Mouse (Mus musculus) hindbrain, embryonic 11.5 days (tissue): ENCODE results near the gene Ankrd33b. TPM values are rescaled to one million over a fixed set of nuclear protein-coding genes. Genes with fewer than 3 reads are reported as not detected.

Experiments
- ATAC-seq: fragments of 200-750 bp; cut with Nextera tagmentation; 2 replicates; pipeline ENCODE4 v1.8.0; 2017; ENCODE audit warnings: mild to moderate bottlenecking, moderate TSS enrichment, moderate library complexity; ENCODE audit not compliant: low FRiP score
- DNase-seq: peaks from one replicate; pipeline ENCODE4 v3.0.0-alpha.2; 2015; ENCODE audit warnings: low spot score
- H3K27ac ChIP-seq: fragments of 300-500 bp; sonication (generic); 2 replicates; pipeline ENCODE4 v1.5.1; 2014; ENCODE audit warnings: mild to moderate bottlenecking, low read depth, low read length
- H3K27me3 ChIP-seq: fragments of 300-500 bp; sonication (generic); 2 replicates; pipeline ENCODE4 v1.6.1; 2014; ENCODE audit warnings: mild to moderate bottlenecking, low read length, moderate library complexity, mixed read lengths; ENCODE audit not compliant: control insufficient read depth, insufficient read depth
- H3K36me3 ChIP-seq: fragments of 300-500 bp; sonication (generic); 2 replicates; pipeline ENCODE4 v1.6.1; 2014; ENCODE audit warnings: mild to moderate bottlenecking, low read length, moderate library complexity, mixed read lengths; ENCODE audit not compliant: control insufficient read depth, insufficient read depth
- H3K4me1 ChIP-seq: fragments of 300-500 bp; sonication (generic); replicated peaks from 2 replicates; pipeline ENCODE4 v1.6.1; 2014; ENCODE audit warnings: low read length, mixed read lengths; ENCODE audit not compliant: control insufficient read depth, insufficient read depth
- H3K4me2 ChIP-seq: fragments of 300-500 bp; sonication (generic); replicated peaks from 2 replicates; pipeline ENCODE4 v1.6.1; 2014; ENCODE audit warnings: mild to moderate bottlenecking, low read depth, low read length
- H3K4me3 ChIP-seq: fragments of 300-500 bp; sonication (generic); 2 replicates; pipeline ENCODE4 v1.5.1; 2014; ENCODE audit warnings: low read depth, low read length
- H3K9ac ChIP-seq: fragments of 300-500 bp; sonication (generic); 2 replicates; pipeline ENCODE4 v1.6.1; 2014; ENCODE audit warnings: low read depth, low read length
- H3K9me3 ChIP-seq: fragments of 300-500 bp; sonication (generic); 2 replicates; pipeline ENCODE4 v1.6.1; 2016; ENCODE audit warnings: low read length; ENCODE audit not compliant: control insufficient read depth
- WGBS: fragments of 180-500 bp; shearing (Covaris S2); extraction: QIAGEN DNeasy Blood & Tissue Kit; methylation state at CpG from one replicate; pipeline ENCODE4 v1.1.7; 2014; 5-methylcytosine and 5-hydroxymethylcytosine counted together
- polyA plus RNA-seq: library from polyadenylated mRNA; unstranded; fragments of >200 nt; fragmentation: Nextera tagmentation; extraction: Ambion mirVana; gene quantifications from 2 replicates; pipeline ENCODE4 v1.2.1, GENCODE M21; 2014

Gene Ankrd33b
- polyA plus RNA-seq, 1 experiment from 2014 or later: 0.31 TPM

DNA sequence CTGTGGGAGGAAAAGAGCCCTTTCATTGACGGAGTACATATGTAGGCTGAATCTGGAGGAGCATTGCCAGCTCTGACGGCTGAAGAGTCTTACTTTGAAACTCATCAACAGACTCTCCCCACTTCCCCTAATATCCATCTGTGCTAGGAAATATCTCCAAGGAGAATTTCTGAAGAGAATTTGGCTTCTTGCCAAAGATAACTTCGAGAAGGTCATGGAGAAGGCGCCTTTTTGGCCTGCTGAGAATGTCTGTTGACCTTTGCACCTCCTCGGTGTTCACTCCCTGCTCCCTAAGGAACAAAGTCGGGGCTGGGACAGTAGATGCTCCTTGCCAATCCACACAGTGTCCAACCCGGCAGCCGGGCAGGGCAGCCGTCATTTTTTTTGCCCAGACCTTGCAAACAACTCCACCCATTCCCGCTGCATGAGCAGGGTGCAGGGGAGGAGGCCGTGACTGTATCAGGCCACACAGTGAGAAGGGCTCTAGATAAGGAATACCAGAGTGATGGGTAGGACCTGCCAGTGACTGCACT, 14.5 kb upstream of the Ankrd33b start:
- no peak for DNase-seq
- ATAC-seq: no peak
- WGBS: 67% methylated on average over 11 of the region's 11 CpGs

DNA sequence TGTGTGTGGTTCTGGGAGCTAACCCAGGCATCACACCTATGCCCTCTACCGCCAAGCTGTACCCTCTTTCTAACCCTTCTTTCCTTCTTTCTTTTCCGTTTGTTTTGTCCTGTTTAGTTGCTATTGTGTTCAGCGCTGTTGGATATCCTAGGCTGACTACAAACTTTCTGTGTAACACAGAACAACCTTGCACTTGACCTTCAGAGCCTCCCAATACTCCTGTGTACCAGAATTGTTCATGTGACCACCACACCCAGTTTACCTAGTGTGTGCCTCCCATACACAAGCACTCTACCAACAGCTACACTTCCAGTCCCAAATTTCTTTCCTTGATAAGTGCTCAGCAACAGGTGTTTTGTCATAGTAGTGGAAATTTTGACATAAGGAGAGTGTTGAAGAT, 11.9 kb upstream of the Ankrd33b start:
- WGBS: 83% methylated on average over 3 of the region's 3 CpGs
- Histone ChIP-seq H3K4me1 (no peaks in the 10 kb centered on the region), H3K27me3 (no peaks in the 10 kb centered on the region), H3K9ac (no peak overlapping the region), H3K9me3 (no peaks in the 10 kb centered on the region), H3K36me3 (no peaks in the 10 kb centered on the region), H3K27ac (no peak overlapping the region), H3K4me2 (no peak overlapping the region), H3K4me3 (no peak overlapping the region)
- DNase-seq (no peak), ATAC-seq (no peak)

More for the DNA sequence above, 14.5 kb upstream of the Ankrd33b start:
- H3K9me3 ChIP-seq: no peaks in the 10 kb centered on the region
- no peak overlapping the region for H3K4me3 ChIP-seq
- H3K36me3 ChIP-seq: no peaks in the 10 kb centered on the region
- H3K27ac ChIP-seq: no peak overlapping the region
- H3K4me2 ChIP-seq: no peak overlapping the region
- H3K9ac ChIP-seq: no peak overlapping the region
- no peaks in the 10 kb centered on the region for H3K27me3 ChIP-seq
- no peaks in the 10 kb centered on the region for H3K4me1 ChIP-seq

DNA sequence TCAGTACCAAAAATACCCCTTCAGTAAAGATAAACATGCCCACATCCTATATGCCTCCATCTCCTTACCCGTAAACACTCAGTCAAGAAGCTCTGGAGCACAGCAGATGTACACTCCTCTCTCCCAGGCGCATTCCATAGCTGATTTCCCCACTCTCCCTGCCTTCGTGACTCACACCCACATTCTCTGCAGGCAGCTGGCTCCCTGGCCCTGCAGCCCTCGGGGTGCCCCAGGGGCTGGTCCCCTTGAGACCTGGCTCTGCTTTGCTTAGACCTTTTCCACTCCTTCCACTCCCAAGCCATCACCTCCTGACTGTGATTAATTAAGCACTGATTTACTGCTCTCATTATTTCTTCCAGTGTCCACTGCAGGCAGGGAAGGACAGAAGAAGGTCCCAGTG, 7.7 kb upstream of the Ankrd33b start:
- Histone ChIP-seq H3K4me1 (no peaks in the 10 kb centered on the region), H3K27me3 (no peaks in the 10 kb centered on the region), H3K27ac (no peak overlapping the region), H3K4me2 (no peak overlapping the region), H3K9ac (no peak overlapping the region), H3K36me3 (no peaks in the 10 kb centered on the region), H3K4me3 (no peak overlapping the region), H3K9me3 (no peaks in the 10 kb centered on the region)
- DNase-seq (no peak), ATAC-seq (no peak)
- WGBS: 58% methylated on average over 4 of the region's 4 CpGs

DNA sequence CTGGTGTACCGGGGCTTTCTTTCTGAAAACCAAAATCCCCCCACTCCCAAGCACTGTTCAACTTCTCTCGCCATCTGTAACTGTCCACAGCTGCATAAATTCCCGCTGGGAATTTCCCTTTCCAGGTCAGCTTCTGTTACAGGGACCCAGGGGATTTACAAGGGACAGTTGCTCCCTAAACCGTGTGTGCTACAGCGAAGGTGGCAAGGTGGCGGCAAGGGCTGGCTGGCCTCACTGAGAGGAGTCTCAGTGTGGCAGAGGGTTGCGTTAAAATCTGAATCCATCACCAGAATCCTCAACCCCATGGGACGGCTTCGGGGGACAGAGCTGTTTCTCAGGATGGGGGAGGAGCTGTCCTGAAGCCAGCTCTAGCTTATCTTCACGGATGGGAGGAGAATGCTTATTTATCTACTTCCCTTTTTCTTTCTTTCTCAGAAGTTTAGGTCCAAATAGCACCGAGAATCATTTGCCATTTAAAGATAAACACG, 1.6 kb upstream of the Ankrd33b start:
- Histone ChIP-seq H3K9me3 (no peaks in the 10 kb centered on the region), H3K4me2 (no peak overlapping the region), H3K27me3 (peaks cover 49% of the 10 kb centered on the region), H3K9ac (no peak overlapping the region), H3K36me3 (no peaks in the 10 kb centered on the region), H3K27ac (no peak overlapping the region), H3K4me1 (peaks cover 12% of the 10 kb centered on the region), H3K4me3 (no peak overlapping the region)
- ATAC-seq: no peak
- DNase-seq: peak; percentile 33
- 8% methylated on average over 12 of the region's 12 CpGs for WGBS

DNA sequence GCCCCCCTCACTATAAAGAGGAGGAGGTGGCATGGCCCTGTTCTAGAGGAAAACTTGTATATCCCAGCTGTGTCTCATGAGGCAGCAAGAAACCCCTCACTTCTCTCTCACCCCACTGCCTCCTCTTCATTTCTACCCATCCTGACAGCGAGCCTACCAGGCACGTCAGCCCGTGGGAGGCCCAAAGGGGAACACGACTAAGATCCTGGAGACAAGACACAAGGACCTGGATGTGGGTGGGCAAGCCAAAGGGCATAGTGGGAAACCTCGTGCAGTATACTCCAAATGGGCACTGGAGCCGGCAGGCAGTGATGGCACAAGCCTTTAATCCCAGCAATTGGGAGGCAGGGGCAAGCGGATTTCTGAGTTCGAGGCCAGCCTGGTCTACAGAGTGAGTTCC, 1.0 kb upstream of the Ankrd33b start:
- ATAC-seq (no peak), DNase-seq (peak; percentile 31)
- Histone ChIP-seq H3K9ac (no peak overlapping the region), H3K4me3 (no peak overlapping the region), H3K27ac (no peak overlapping the region), H3K36me3 (no peaks in the 10 kb centered on the region), H3K4me2 (no peak overlapping the region), H3K27me3 (peaks cover 49% of the 10 kb centered on the region), H3K4me1 (peaks cover 12% of the 10 kb centered on the region), H3K9me3 (no peaks in the 10 kb centered on the region)
- 15% methylated on average over 8 of the region's 8 CpGs for WGBS

GRCm38 (mm10) chr15:31366596-31367480, 688 bp downstream of the Ankrd33b start:
- Histone ChIP-seq H3K4me3 (peak overlapping the region; percentile 54), H3K27me3 (peaks cover 49% of the 10 kb centered on the region), H3K9me3 (no peaks in the 10 kb centered on the region), H3K36me3 (no peaks in the 10 kb centered on the region), H3K4me2 (peak overlapping the region; percentile 95), H3K4me1 (peaks cover 12% of the 10 kb centered on the region), H3K27ac (no peak overlapping the region), H3K9ac (peak overlapping the region; percentile 42)
- peak; percentile 70; the same call in 1 of the 2 replicates for ATAC-seq
- no peak for DNase-seq
- under 1% methylated on average over 67 of the region's 72 CpGs for WGBS

DNA sequence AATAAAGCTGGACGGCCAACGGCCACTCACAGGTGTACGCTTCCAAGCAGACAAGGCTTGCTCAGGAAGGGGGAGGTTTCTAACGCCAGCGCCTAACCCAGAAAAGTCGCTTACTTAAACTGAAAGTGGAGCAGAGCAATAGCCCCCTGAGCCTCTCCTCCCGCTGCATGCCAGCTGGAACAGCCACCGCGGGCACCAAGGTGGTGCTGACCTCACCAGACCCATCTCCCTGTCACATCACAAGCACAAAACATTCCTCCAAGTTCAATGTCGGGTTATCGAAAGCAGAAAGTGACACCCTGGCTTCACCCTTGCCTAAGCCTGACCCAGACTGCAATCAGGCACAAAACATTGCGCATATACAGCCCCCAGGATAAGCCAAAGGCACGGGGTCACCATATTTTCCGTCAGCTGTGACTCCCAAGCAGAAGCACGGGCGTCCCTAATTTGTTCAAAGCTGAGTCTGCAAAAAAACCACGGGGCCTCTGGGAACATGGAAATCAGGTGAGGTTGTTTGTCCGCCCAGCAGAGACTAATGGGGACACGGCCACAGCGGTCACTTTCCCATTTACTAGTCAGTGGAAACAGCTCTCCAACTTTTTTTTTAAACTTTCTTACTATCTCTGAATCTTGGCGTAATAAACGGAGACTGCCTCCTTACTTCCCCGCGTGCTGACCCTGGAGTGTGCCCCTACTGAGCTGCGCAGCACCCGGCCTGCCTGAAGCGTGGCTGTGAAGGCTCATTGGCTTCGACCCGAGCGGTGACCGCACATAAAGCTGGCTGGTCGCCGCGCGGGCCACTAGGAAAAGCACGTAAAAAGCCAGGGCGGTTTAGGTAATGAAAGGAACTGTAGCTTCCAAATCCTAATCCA, 1.6 kb downstream of the Ankrd33b start:
- no peak overlapping the region for H3K9ac ChIP-seq
- WGBS: 3% methylated on average over 37 of the region's 37 CpGs
- H3K36me3 ChIP-seq: no peaks in the 10 kb centered on the region
- H3K9me3 ChIP-seq: no peaks in the 10 kb centered on the region
- peak overlapping the region; percentile 95 for H3K4me2 ChIP-seq
- DNase-seq (peak; percentile 65), ATAC-seq (no peak)
- peaks cover 49% of the 10 kb centered on the region for H3K27me3 ChIP-seq
- H3K27ac ChIP-seq: no peak overlapping the region
- H3K4me1 ChIP-seq: peaks cover 12% of the 10 kb centered on the region
- peak overlapping the region; percentile 54 for H3K4me3 ChIP-seq

- ATAC-seq (no peak), DNase-seq (peak; percentile 24)
- no peaks in the 10 kb centered on the region for H3K36me3 ChIP-seq
- H3K9me3 ChIP-seq: no peaks in the 10 kb centered on the region
- no peak overlapping the region for H3K9ac ChIP-seq
- H3K4me1 ChIP-seq: peaks cover 12% of the 10 kb centered on the region
- H3K27me3 ChIP-seq: peaks cover 49% of the 10 kb centered on the region
- H3K4me3 ChIP-seq: peak overlapping the region; percentile 54
- 20% methylated on average over 11 of the region's 11 CpGs for WGBS
- H3K27ac ChIP-seq: no peak overlapping the region
- H3K4me2 ChIP-seq: peak overlapping the region; percentile 95
Measured at GRCm38 (mm10) chr15:31365041-31365719, 2.3 kb downstream of the Ankrd33b start.
